Mouse (Mus musculus) common myeloid progenitor, adult 5-6 weeks (primary cell): ENCODE measurements around the gene Rps25. TPM values are rescaled to one million over a fixed set of nuclear protein-coding genes. Genes with fewer than 3 reads are reported as not detected.
"Not testable (repeated sequence)": the region's sequence is repeated elsewhere in the genome, so short reads cannot be mapped to it uniquely, and the experiment has no call there.

Experiments
- ATAC-seq: replicated peaks from 2 replicates; pipeline ENCODE4 v1.8.0; 2016; ENCODE audit warnings: low read depth, mild to moderate bottlenecking, moderate TSS enrichment, inconsistent platforms; ENCODE audit not compliant: poor library complexity, severe bottlenecking
- total RNA-seq: library from RNA; stranded (forward); fragments of 200-1000, 187-1606 nt; gene quantifications from 2 replicates; pipeline ENCODE4 v1.2.3, GENCODE M21; 2017

Gene Rps25
- total RNA-seq, 1 experiment from 2014 or later, result 2,766 TPM

GRCm38 (mm10) chr9:44399795-44400114, 7.2 kb upstream of the Rps25 start:
- no peak for ATAC-seq

GRCm38 (mm10) chr9:44401081-44401480, 5.9 kb upstream of the Rps25 start:
- no peak for ATAC-seq

GRCm38 (mm10) chr9:44405011-44405410, 1.9 kb upstream of the Rps25 start:
- no peak for ATAC-seq

DNA sequence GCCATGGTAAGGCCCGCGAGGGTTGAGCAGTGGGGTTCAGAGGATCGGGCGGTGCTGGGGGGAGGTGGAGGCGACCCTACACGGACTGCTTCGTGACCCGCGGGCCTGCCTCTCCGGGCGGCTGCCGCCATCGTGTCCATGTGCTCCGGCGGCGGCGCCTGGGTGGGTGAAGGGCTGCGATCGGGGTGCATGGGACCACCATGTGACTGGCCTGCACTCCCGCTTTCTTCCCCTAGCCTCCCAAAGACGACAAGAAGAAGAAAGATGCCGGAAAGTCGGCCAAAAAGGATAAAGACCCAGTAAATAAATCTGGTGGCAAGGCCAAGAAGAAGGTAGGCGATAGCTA, 786 bp downstream of the Rps25 start:
- no peak for ATAC-seq

- ATAC-seq, result not testable (repeated sequence)
These were observed 1.8 kb downstream of the Rps25 start for GRCm38 (mm10) chr9:44408693-44409092.

GRCm38 (mm10) chr9:44410647-44411336, 3.9 kb downstream of the Rps25 start:
- ATAC-seq, result no peak

DNA sequence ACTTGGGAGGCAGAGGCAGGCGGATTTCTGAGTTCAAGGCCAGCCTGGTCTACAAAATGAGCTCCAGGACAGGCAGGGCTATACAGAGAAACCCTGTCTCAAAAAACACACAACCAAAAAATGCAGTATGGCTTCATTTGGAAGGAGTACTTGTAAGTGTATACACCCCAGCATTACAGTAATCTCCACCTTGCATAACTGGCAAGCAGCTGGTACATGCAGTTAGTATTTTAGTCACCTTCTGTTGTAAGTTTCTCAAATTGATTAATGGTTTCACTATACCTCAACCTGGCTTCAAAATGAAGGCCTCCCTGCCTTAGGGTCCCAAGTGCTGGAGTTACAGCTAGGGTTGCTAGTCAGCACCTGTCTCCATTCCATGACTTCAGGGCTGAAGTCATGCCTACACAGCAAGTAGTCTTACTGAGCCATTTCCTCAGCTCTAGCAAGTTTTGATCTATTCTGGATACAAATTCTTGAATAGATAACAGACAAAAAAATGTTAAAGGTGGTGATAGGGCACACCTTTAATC, 4.7 kb downstream of the Rps25 start:
- ATAC-seq, result no peak

GRCm38 (mm10) chr9:44412306-44412705, 5.4 kb downstream of the Rps25 start:
- ATAC-seq, result 0 out of 2 replicates have a peak, but pooled peaks have one; percentile 12

DNA sequence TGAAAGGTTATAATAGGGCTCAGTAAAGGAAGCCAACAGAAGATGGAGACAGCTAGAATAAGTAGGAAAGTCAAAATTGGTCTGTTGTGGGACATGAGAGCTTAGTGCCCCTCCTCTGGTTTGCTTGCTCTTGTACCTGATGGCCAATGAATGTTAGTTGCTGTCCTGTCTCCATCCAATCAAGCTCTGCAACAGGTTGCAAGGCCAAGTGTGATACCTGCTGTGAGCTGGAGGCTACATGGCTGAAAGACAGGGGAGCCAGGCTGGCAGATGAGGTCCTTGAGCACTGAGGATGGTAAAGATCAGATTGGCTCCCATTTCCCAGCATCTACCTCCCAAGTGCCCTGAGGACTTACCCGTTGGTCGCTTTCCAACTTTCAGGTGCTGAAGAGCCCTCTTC, 5.8 kb downstream of the Rps25 start:
- no peak for ATAC-seq

DNA sequence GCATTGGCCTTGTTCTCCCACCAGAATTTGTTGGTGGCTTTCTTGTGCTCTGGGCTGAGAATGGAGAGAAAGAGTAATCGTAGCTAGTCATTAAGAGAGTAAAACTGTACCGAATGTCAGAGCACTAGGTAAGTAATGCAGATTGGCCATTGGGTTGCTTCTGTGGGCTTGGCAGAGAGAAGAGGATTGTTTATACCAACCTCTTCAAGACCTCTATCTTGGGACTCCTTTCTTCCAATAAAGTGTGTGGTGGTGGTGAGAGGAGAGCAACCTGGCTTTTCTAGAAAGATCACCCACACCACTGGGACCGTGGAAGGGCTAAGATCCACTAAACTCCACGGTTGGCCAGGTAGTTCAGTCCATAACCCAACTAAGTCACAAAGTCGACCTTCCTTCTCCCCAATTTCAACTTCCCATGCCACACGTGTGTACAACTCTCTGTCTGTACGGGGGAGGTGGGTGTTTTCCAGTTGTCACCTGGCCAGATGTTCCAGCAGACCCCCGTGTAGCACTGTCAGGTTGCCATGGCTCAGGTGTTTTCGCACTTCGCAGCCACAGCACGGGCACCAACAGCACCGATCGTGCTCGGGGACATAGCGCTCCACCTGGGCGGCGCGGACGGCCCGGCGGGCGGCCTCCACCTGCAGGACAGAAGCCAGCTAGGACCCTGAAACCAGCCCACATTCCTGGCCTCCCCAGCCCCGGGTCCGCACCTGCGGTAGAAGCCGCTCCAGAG, 10.4 kb downstream of the Rps25 start:
- ATAC-seq, result no peak

DNA sequence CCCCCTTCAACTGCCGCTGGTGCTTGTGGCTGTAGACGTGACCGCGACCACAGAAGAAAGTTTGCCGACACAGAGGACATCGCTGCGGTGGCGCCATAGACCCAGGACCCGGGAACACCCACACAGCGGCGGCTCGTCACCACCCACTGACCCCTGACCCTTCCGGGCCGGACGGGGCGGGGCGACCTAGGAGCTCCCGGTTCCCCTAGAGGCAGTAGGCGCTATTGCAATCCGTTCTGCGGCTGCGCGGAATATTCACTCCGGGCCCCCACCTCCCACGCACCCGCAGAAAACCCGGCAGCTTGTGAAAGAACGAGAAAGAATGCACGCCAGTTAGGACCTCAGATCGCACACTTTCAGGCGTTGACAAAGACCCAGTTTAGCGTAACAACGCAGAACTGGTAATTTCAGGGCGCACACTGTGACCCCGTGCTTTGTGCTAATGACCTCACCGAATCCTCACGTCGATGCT, 11.0 kb downstream of the Rps25 start:
- ATAC-seq, result peak; percentile 92

DNA sequence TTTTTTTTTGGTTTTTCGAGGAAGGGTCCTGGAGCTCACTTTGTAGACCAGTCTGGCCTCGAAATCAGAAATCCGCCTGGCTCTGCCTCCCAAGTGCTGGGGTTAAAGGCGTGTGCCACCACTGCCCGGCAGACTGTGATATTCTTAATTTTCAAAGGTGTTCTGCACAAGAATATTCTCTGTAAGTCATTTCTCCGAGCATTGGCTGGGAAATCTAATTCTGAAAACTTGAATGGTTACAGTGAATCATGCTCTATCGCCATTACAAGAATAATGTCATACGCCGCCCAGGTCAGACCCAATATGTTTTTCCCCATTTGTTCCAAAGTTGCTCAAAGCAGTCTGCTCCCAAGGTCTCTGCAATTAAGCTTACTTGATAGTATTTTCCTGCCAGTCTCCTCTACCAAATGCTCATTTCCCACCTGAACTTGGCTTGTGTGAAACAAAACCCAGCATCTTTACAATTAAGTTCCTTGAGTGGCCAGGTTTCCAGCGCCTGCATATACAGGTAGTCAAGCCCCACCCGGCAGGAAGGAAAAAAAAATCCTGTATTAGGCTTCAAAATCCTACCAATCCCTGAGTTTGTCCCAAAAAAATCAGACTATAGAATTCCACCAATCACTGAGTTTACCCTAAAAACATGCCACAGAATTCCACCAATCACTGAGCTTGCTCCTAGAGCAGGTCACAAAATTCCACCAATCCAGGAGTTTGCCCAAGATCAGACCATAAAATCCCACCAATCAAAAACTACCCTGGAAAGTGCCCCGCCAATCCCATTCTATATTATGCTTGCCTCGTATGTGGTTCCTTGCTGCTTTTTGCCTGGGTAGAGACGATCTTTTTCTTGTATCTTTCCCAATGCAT, 11.8 kb downstream of the Rps25 start, which contains the start of gene Ccdc84:
TSS of gene Ccdc84 (minus strand) at position 51 of the 867 bp plus-strand sequence.
- ATAC-seq, result no peak

- not testable (repeated sequence) for ATAC-seq
These were observed 12.8 kb downstream of the Rps25 start for GRCm38 (mm10) chr9:44419730-44420129.

- ATAC-seq, result peak; percentile 38
These were observed 13.4 kb downstream of the Rps25 start for GRCm38 (mm10) chr9:44420280-44420898.

DNA sequence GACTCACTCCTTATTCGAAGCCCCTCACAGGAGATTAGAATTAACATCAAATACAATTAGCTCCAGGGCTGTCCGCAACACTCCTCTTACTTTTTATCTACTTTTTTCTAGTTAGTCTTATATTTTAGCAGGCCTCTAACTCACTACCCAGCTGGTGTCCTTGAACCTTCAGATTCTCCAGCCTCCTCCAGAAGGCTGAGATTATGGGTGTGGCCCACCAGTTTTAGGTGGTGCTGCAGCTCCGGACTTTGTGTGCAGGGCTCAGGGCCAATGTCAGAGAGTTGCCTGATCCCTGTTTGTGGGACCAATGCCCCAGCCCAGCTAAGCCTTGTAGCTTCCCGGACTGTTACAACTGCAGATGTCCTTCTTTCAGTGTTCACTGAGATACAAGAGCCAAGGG, 16.6 kb downstream of the Rps25 start:
- no peak for ATAC-seq

DNA sequence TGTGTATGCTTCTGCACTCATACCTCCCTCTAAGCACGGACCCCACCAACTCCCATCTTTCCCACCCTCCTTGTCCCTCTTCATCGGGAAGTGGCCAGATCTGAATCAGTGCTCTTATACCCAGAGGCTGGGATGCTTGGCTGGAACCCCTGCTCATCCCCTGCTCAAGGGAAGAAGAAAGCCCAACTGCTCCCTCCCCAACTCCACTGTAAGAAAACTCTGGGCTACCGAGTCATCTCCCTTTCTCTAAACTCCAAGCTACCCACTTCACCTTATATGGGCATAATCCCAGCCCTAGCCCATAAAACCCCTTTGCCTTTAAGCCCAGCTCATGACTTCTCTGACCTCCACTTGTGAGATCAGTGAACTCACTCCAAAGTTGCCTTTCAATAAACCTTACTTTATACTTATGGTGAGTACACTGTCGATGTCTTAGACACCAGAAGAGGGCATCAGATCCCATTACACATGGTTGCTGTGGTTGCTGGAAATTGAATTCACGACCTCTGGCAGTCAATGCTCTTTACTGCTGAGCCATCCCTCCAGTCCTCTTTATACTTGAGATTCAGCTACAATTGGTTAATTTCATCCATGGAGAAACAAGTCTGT, 25.7 kb downstream of the Rps25 start:
- ATAC-seq, result no peak

DNA sequence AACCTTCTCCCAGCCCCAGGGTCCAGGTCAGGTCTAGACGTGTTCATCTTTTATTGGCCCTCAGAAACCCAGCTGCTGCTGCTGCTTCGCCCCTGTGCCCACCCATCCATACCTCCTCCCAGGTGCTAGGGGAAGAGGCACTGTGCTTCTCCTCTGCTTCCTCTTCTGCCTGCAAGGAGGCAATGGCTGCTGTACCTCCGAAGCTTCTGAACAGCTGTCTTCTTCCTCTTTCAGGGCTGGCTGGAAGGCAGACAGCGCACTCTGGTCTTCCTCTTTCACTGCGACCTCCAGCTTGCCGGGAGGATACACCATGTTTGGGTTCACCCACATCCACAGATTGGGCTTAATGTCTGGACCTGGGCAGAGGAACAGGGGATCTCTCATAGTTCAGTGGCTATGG, 28.8 kb downstream of the Rps25 start:
- peak; percentile 91 for ATAC-seq

DNA sequence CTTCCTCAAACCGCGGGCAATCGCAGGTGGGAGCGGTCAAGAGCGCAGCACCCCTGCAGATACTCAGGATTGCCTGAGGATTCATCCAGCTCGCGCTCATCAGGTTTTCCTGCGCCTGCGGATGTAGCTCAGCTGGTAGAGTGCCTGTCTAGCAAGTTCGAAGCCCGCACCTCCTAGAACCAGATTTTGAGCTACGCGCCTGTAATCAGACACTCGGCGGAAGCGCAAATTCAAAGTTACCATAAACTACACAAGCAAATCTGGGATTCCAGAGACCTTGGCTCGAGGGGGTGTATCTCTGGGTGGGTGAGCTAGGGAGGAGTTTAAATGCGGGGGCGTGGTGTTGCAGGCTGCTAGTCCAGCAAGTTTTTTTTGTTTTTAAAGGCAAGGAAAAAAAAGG, 34.0 kb downstream of the Rps25 start, which contains the start of gene Foxr1:
TSS of gene Foxr1 (minus strand) at position 176 of the 400 bp plus-strand sequence.
- ATAC-seq, result no peak

- ATAC-seq, result not testable (repeated sequence)
These were observed 37.6 kb downstream of the Rps25 start for GRCm38 (mm10) chr9:44444402-44445025.
